Mouse (Mus musculus) cerebellum, adult 8-10 months (tissue): ENCODE data around the gene Cdc6.
"Not testable (repeated sequence)": the region's sequence is repeated elsewhere in the genome, so short reads cannot be mapped to it uniquely, and the experiment has no call there.

Source experiments
- DNase-seq: peaks from one replicate; pipeline ENCODE4 v3.0.0; 2022

Gene Cdc6

GRCm38 (mm10) chr11:98910415-98910814 is 2.8 kb downstream of the Cdc6 start:
- no peak for DNase-seq

GRCm38 (mm10) chr11:98911498-98911897 is 3.9 kb downstream of the Cdc6 start:
- no peak for DNase-seq

GRCm38 (mm10) chr11:98914196-98914595 is 6.6 kb downstream of the Cdc6 start:
- DNase-seq, result no peak

- not testable (repeated sequence) for DNase-seq
Observed at GRCm38 (mm10) chr11:98916376-98916775, 8.8 kb downstream of the Cdc6 start.

GRCm38 (mm10) chr11:98917428-98918005 is 9.9 kb downstream of the Cdc6 start:
- DNase-seq, result no peak

- no peak for DNase-seq
Observed at GRCm38 (mm10) chr11:98918231-98918630, 10.6 kb downstream of the Cdc6 start.

GRCm38 (mm10) chr11:98919009-98919408 is 11.4 kb downstream of the Cdc6 start:
- no peak for DNase-seq

- not testable (repeated sequence) for DNase-seq
Observed at GRCm38 (mm10) chr11:98921813-98922212, 14.2 kb downstream of the Cdc6 start.

- DNase-seq, result peak; percentile 71
Observed at GRCm38 (mm10) chr11:98922307-98922706, 14.7 kb downstream of the Cdc6 start.

GRCm38 (mm10) chr11:98922851-98923711 is 15.5 kb downstream of the Cdc6 start:
- not testable (repeated sequence) for DNase-seq

GRCm38 (mm10) chr11:98924633-98925175 is 17.1 kb downstream of the Cdc6 start:
- no peak for DNase-seq

- no peak for DNase-seq
Observed at GRCm38 (mm10) chr11:98925265-98925721, 17.7 kb downstream of the Cdc6 start.

- no peak for DNase-seq
Observed at GRCm38 (mm10) chr11:98925868-98926311, 18.3 kb downstream of the Cdc6 start.

GRCm38 (mm10) chr11:98926553-98926952 is 19.0 kb downstream of the Cdc6 start:
- DNase-seq, result no peak

- peak; percentile 65 for DNase-seq
Observed at GRCm38 (mm10) chr11:98927438-98928076, 20.0 kb downstream of the Cdc6 start, which contains the start of gene Rara. TSS of gene Rara (plus strand) at chr11:98927818.

- DNase-seq, result peak; percentile 64
Observed at GRCm38 (mm10) chr11:98928186-98928893, 20.7 kb downstream of the Cdc6 start.

- DNase-seq, result peak; percentile 78
Observed at GRCm38 (mm10) chr11:98929503-98929902, 21.9 kb downstream of the Cdc6 start.

GRCm38 (mm10) chr11:98930127-98930601 is 22.6 kb downstream of the Cdc6 start:
- peak; percentile 82 for DNase-seq

GRCm38 (mm10) chr11:98930773-98931512 is 23.3 kb downstream of the Cdc6 start:
- DNase-seq, result no peak

- peak; percentile 66 for DNase-seq
Observed at GRCm38 (mm10) chr11:98931513-98932292, 24.1 kb downstream of the Cdc6 start.
